Mouse (Mus musculus) olfactory bulb, adult 2 months (tissue): ENCODE measurements around the gene Uggt2.

ENCODE experiments used
- CTCF ChIP-seq: fragments of 200-500 bp; IDR thresholded peaks from 2 replicates; pipeline ENCODE4 v1.5.1; 2012; ENCODE audit warnings: low read depth, mild to moderate bottlenecking, low read length, moderate library complexity; ENCODE audit not compliant: insufficient read depth
- POLR2A ChIP-seq: fragments of 200-500 bp; IDR thresholded peaks from 2 replicates; pipeline ENCODE4 v1.6.1; 2012; ENCODE audit warnings: mild to moderate bottlenecking, low read depth, low read length, moderate library complexity; ENCODE audit not compliant: insufficient read depth

DNA sequence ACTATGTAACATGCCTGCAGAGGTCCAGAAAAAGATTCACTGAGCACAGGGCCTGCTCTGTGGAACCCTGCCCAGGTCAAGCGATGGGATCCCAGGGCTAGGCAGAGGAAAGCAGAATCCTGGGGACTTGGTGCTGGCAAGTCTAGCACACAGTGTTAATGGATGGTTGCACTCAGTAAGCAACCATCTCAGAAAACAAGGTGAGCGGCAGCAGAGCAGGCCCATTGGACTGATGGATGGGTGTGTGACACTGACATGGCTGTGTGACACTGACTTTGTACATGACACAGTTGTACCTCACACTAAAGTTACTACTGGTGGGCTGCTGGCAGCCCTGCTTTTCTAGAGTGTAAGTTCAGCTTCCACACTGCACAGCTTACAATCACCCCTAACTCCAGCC is 89.7 kb downstream of the Uggt2 start:
- TF ChIP-seq POLR2A, result no peak
- TF ChIP-seq CTCF, result no peak
